Mouse (Mus musculus) midbrain, embryonic 10.5 days (tissue): ENCODE measurements around the gene Hif1an. TPM values are rescaled to one million over a fixed set of nuclear protein-coding genes. Genes with fewer than 3 reads are reported as not detected.

Source experiments
- DNase-seq: peaks from one replicate; pipeline ENCODE4 v3.0.0-alpha.2; 2017; ENCODE audit warnings: low spot score
- H3K27ac ChIP-seq: fragments of 300-500 bp; sonication (generic); replicated peaks from 2 replicates; pipeline ENCODE4 v1.5.1; 2016; ENCODE audit warnings: mild to moderate bottlenecking
- H3K27me3 ChIP-seq: fragments of 300-500 bp; sonication (generic); 2 replicates; pipeline ENCODE4 v1.6.1; 2016; ENCODE audit warnings: low read depth, mild to moderate bottlenecking; ENCODE audit not compliant: poor library complexity, severe bottlenecking
- H3K36me3 ChIP-seq: fragments of 300-500 bp; sonication (generic); 2 replicates; pipeline ENCODE4 v1.6.1; 2016; ENCODE audit warnings: mild to moderate bottlenecking, moderate library complexity
- H3K4me1 ChIP-seq: fragments of 300-500 bp; sonication (generic); 2 replicates; pipeline ENCODE4 v1.6.1; 2016
- H3K4me3 ChIP-seq: fragments of 300-500 bp; sonication (generic); 2 replicates; pipeline ENCODE4 v1.5.1; 2016; ENCODE audit warnings: mild to moderate bottlenecking, moderate library complexity
- H3K9me3 ChIP-seq: fragments of 300-500 bp; sonication (generic); replicated peaks from 2 replicates; pipeline ENCODE4 v1.6.1; 2016; ENCODE audit warnings: mild to moderate bottlenecking
- WGBS: fragments of 180-500 bp; shearing (Covaris S2); methylation state at CpG from one replicate; pipeline ENCODE4 v1.1.7; 2016; 5-methylcytosine and 5-hydroxymethylcytosine counted together
- polyA plus RNA-seq: library from polyadenylated mRNA; unstranded; fragments of >200 nt; fragmentation: Nextera tagmentation; extraction: Ambion mirVana; gene quantifications from 2 replicates; pipeline ENCODE4 v1.2.1, GENCODE M21; 2016

The Hif1an gene
- polyA plus RNA-seq, 1 experiment from 2014 or later = 42.1 TPM

GRCm38 (mm10) chr19:44582103-44582502 lies 19.5 kb downstream of the Hif1an start:
- 88% methylated on average over 10 of the region's 10 CpGs for WGBS
- no peak for DNase-seq
- Histone ChIP-seq H3K27me3 (peaks cover 39% of the 10 kb centered on the region), H3K9me3 (no peaks in the 10 kb centered on the region), H3K4me1 (peaks cover 2% of the 10 kb centered on the region), H3K36me3 (no peaks in the 10 kb centered on the region), H3K27ac (no peak overlapping the region), H3K4me3 (no peak overlapping the region)

GRCm38 (mm10) chr19:44582638-44583309 lies 20.1 kb downstream of the Hif1an start:
- peaks cover 45% of the 10 kb centered on the region for H3K27me3 ChIP-seq

GRCm38 (mm10) chr19:44588036-44588435 lies 25.4 kb downstream of the Hif1an start:
- WGBS = 51% methylated on average over 4 of the region's 4 CpGs
- H3K27me3 ChIP-seq = peaks cover 73% of the 10 kb centered on the region
- H3K4me1 ChIP-seq = peaks cover 10% of the 10 kb centered on the region
- no peaks in the 10 kb centered on the region for H3K9me3 ChIP-seq
- H3K27ac ChIP-seq = no peak overlapping the region
- no peak overlapping the region for H3K4me3 ChIP-seq
- H3K36me3 ChIP-seq = no peaks in the 10 kb centered on the region
- DNase-seq = no peak

More at GRCm38 (mm10) chr19:44582638-44583309, 20.1 kb downstream of the Hif1an start:
- 36% methylated on average over 9 of the region's 9 CpGs for WGBS
- Histone ChIP-seq H3K36me3 (no peaks in the 10 kb centered on the region), H3K4me3 (no peak overlapping the region), H3K9me3 (no peaks in the 10 kb centered on the region), H3K4me1 (peaks cover 8% of the 10 kb centered on the region), H3K27ac (no peak overlapping the region)
- DNase-seq = peak; percentile 91

- no peak for DNase-seq
- Histone ChIP-seq H3K27me3 (peaks cover 58% of the 10 kb centered on the region), H3K9me3 (no peaks in the 10 kb centered on the region), H3K27ac (no peak overlapping the region), H3K36me3 (no peaks in the 10 kb centered on the region), H3K4me1 (peaks cover 10% of the 10 kb centered on the region), H3K4me3 (no peak overlapping the region)
- WGBS = 59% methylated on average over 7 of the region's 7 CpGs
These were observed 27.1 kb downstream of the Hif1an start for GRCm38 (mm10) chr19:44589591-44590223.

GRCm38 (mm10) chr19:44590992-44591391 lies 28.3 kb downstream of the Hif1an start:
- H3K36me3 ChIP-seq = no peaks in the 10 kb centered on the region
- H3K4me1 ChIP-seq = peaks cover 10% of the 10 kb centered on the region
- peaks cover 45% of the 10 kb centered on the region for H3K27me3 ChIP-seq
- H3K4me3 ChIP-seq = no peak overlapping the region
- WGBS = 88% methylated on average over 18 of the region's 18 CpGs
- H3K9me3 ChIP-seq = no peaks in the 10 kb centered on the region
- H3K27ac ChIP-seq = no peak overlapping the region
- DNase-seq = no peak

- Histone ChIP-seq H3K36me3 (no peaks in the 10 kb centered on the region), H3K27ac (no peak overlapping the region), H3K4me3 (no peak overlapping the region), H3K4me1 (peaks cover 10% of the 10 kb centered on the region), H3K9me3 (no peaks in the 10 kb centered on the region), H3K27me3 (peaks cover 38% of the 10 kb centered on the region)
- 81% methylated on average over 6 of the region's 6 CpGs for WGBS
- no peak for DNase-seq
These were observed 29.0 kb downstream of the Hif1an start for GRCm38 (mm10) chr19:44591638-44592037.

GRCm38 (mm10) chr19:44594180-44594579 lies 31.5 kb downstream of the Hif1an start:
- Histone ChIP-seq H3K9me3 (no peaks in the 10 kb centered on the region), H3K36me3 (no peaks in the 10 kb centered on the region), H3K27ac (no peak overlapping the region), H3K4me3 (no peak overlapping the region), H3K4me1 (peaks cover 8% of the 10 kb centered on the region), H3K27me3 (peaks cover 14% of the 10 kb centered on the region)
- no peak for DNase-seq
- WGBS = 94% methylated on average over 14 of the region's 14 CpGs

GRCm38 (mm10) chr19:44618166-44618565 lies 55.5 kb downstream of the Hif1an start:
- H3K27ac ChIP-seq = no peak overlapping the region
- no peaks in the 10 kb centered on the region for H3K9me3 ChIP-seq
- no peak overlapping the region for H3K4me3 ChIP-seq
- H3K36me3 ChIP-seq = no peaks in the 10 kb centered on the region
- peaks cover 4% of the 10 kb centered on the region; the same call in 1 of the 2 replicates for H3K27me3 ChIP-seq
- no peak for DNase-seq
- H3K4me1 ChIP-seq = peaks cover 5% of the 10 kb centered on the region; the same call in 1 of the 2 replicates
- 59% methylated on average over 7 of the region's 7 CpGs for WGBS

Other genes starting within 250 kb of the Hif1an start
- gene Scd4, start 229.8 kb upstream of the Hif1an start, polyA plus RNA-seq = 0.06 TPM in 1 of 2 replicates, not detected in the other
- gene Scd1, start 155.0 kb upstream of the Hif1an start, polyA plus RNA-seq = 20.0 and 21.6 TPM in 2 replicates
- gene Wnt8b, start 69.4 kb upstream of the Hif1an start, polyA plus RNA-seq = 21.2 and 27.7 TPM in 2 replicates
- 0.58 and 0.91 TPM in 2 replicates for gene Sec31b, start 17.0 kb upstream of the Hif1an start, polyA plus RNA-seq
- gene Gm20538, start 10.0 kb upstream of the Hif1an start, polyA plus RNA-seq = not detected in 2 replicates
- gene Ndufb8, start 7.4 kb upstream of the Hif1an start, polyA plus RNA-seq = 610 and 632 TPM in 2 replicates
- 0.60 and 1.1 TPM in 2 replicates for gene Pax2, start 193.2 kb downstream of the Hif1an start, polyA plus RNA-seq